Mouse (Mus musculus): ENCODE measurements at regions not wholly inside any gene's neighbourhood (a gene's known extent, or its start where the extent isn't known, plus 50 kb on each side); places are given as distances from the start of the nearest gene placed in this dataset.

GRCm38 (mm10) chr8:100796628-100797027 lies 1380.4 kb upstream of the Cdh8 start:
- Histone ChIP-seq H3K4me2 (no peak overlapping the region), H3K36me3 (no peaks in the 10 kb centered on the region), H3K9me3 (replicated peaks) (no peaks in the 10 kb centered on the region), H3K4me1 (replicated peaks) (no peaks in the 10 kb centered on the region), H3K27me3 (no peaks in the 10 kb centered on the region), H3K4me3 (no peak overlapping the region), H3K9ac (no peak overlapping the region), H3K27ac (no peak overlapping the region)
- ATAC-seq (replicated peaks; ENCODE audit: insufficient number of reproducible peaks, insufficient read depth, low FRiP score, low read depth): no peak
- 39% methylated on average over 1 of the region's 1 CpGs for WGBS

DNA sequence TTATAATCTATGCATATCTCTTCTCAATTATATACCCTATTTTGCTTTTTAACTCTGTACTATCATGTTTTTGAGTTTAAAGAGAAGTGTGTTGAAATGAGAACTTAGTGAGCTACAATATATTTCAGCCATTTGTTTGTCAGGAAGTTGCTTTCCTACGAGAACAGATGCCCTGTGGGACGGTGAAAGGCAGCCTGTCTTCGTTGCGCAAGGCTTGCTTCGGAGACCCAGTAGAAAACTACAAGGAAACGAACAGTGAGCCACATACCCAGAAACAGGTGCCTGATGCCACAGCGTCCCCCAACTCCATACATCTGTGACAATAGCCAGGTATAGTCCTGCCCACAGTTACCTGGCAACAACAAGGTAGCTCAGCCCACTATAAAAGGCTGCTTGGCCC lies 1377.7 kb upstream of the Cdh8 start:
- no peaks in the 10 kb centered on the region for H3K36me3 ChIP-seq
- no peaks in the 10 kb centered on the region for H3K27me3 ChIP-seq
- H3K4me3 ChIP-seq: no peak overlapping the region
- no peak overlapping the region for H3K27ac ChIP-seq
- WGBS: 85% methylated on average over 7 of the region's 7 CpGs
- ATAC-seq (replicated peaks; ENCODE audit: insufficient number of reproducible peaks, insufficient read depth, low FRiP score, low read depth): no peak
- no peaks in the 10 kb centered on the region for H3K4me1 ChIP-seq (replicated peaks)
- no peaks in the 10 kb centered on the region for H3K9me3 ChIP-seq (replicated peaks)
- H3K9ac ChIP-seq: no peak overlapping the region
- no peak overlapping the region for H3K4me2 ChIP-seq

DNA sequence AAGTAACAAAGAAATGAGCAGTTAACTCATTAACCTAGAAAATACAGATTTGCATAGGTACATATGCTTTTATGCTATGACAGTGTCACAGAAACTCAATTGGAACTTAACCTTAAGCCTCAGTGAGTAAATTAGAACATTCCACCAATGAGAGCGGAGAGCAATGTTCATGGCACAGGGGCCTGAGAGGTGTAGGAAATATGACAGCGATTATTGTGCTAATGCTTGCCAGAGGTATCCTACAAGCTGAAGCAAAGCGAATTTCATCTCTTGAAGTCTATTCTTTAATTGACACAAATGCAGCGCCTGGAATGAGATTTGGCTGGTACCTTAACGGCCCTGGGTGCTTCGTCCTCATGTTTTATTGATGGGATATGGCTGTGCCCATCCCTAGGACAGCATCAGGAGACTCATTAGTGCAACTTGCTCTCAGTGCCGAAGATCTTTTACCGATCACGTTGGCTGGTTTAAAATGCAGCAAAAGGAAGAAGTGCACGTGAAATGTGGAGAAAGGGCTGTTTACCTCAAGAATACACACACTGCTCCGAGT lies 1374.4 kb upstream of the Cdh8 start:
- no peaks in the 10 kb centered on the region for H3K27me3 ChIP-seq
- H3K27ac ChIP-seq: no peak overlapping the region
- no peak for ATAC-seq (replicated peaks; ENCODE audit: insufficient number of reproducible peaks, insufficient read depth, low FRiP score, low read depth)
- no peak overlapping the region for H3K4me2 ChIP-seq
- H3K4me3 ChIP-seq: no peak overlapping the region
- H3K4me1 ChIP-seq (replicated peaks): no peaks in the 10 kb centered on the region
- H3K36me3 ChIP-seq: no peaks in the 10 kb centered on the region
- H3K9ac ChIP-seq: no peak overlapping the region
- no peaks in the 10 kb centered on the region for H3K9me3 ChIP-seq (replicated peaks)
- WGBS: 79% methylated on average over 11 of the region's 11 CpGs

DNA sequence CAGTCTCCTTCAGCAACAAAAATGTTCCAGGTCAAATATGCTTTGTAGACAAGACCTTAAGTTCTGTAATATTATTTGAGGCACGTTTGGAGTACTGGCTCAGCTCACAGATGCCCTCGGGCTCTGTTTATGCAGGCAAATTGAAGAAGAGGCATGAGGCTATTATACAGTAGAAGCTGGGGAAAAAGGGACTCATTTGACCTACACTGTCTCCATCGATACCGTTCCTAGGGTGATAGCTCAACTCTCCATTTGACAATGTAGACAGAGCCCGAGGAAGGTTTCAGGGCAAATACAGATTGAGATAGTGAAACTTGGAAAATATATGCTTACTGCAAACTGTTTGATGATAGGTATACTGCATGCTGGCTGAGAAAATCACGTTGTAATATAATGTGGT lies 1371.9 kb upstream of the Cdh8 start:
- no peaks in the 10 kb centered on the region for H3K9me3 ChIP-seq (replicated peaks)
- H3K4me3 ChIP-seq: no peak overlapping the region
- H3K4me1 ChIP-seq (replicated peaks): no peaks in the 10 kb centered on the region
- H3K9ac ChIP-seq: no peak overlapping the region
- ATAC-seq (replicated peaks; ENCODE audit: insufficient number of reproducible peaks, insufficient read depth, low FRiP score, low read depth): no peak
- WGBS: 71% methylated on average over 6 of the region's 6 CpGs
- no peak overlapping the region for H3K4me2 ChIP-seq
- H3K27me3 ChIP-seq: no peaks in the 10 kb centered on the region
- H3K27ac ChIP-seq: no peak overlapping the region
- H3K36me3 ChIP-seq: no peaks in the 10 kb centered on the region

- Histone ChIP-seq H3K4me3 (no peak overlapping the region), H3K36me3 (no peaks in the 10 kb centered on the region), H3K9me3 (replicated peaks) (no peaks in the 10 kb centered on the region), H3K27me3 (no peaks in the 10 kb centered on the region), H3K27ac (no peak overlapping the region), H3K4me1 (replicated peaks) (no peaks in the 10 kb centered on the region), H3K9ac (no peak overlapping the region), H3K4me2 (peak overlapping the region; percentile 39; the same call in 1 of the 2 replicates)
- WGBS: 23% methylated on average over 9 of the region's 9 CpGs
- ATAC-seq (replicated peaks; ENCODE audit: insufficient number of reproducible peaks, insufficient read depth, low FRiP score, low read depth): no peak
These were observed 1356.6 kb upstream of the Cdh8 start for GRCm38 (mm10) chr8:100772742-100773370.

DNA sequence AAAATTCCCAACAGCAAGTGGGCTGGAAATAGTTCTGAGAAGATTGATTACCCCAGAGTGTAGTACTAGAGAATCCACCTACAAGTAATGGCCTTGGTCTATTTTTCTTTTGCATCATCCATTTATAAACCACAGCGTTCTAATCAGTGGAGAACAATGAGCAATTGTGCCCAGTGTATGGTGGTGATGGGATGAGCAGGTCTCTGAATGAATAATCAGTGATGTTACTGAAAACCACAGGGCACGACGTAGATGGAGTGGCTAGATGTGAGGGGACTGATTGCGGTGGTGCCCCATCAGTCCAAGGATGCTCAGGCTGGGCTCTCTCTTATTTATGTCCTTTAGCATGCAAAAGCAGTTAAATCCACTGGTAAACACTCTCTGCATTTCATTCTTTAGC lies 1353.3 kb upstream of the Cdh8 start:
- no peak overlapping the region for H3K4me2 ChIP-seq
- no peaks in the 10 kb centered on the region for H3K9me3 ChIP-seq (replicated peaks)
- WGBS: 57% methylated on average over 4 of the region's 4 CpGs
- no peaks in the 10 kb centered on the region for H3K4me1 ChIP-seq (replicated peaks)
- H3K36me3 ChIP-seq: no peaks in the 10 kb centered on the region
- ATAC-seq (replicated peaks; ENCODE audit: insufficient number of reproducible peaks, insufficient read depth, low FRiP score, low read depth): no peak
- H3K9ac ChIP-seq: no peak overlapping the region
- no peak overlapping the region for H3K27ac ChIP-seq
- H3K4me3 ChIP-seq: no peak overlapping the region
- H3K27me3 ChIP-seq: no peaks in the 10 kb centered on the region

DNA sequence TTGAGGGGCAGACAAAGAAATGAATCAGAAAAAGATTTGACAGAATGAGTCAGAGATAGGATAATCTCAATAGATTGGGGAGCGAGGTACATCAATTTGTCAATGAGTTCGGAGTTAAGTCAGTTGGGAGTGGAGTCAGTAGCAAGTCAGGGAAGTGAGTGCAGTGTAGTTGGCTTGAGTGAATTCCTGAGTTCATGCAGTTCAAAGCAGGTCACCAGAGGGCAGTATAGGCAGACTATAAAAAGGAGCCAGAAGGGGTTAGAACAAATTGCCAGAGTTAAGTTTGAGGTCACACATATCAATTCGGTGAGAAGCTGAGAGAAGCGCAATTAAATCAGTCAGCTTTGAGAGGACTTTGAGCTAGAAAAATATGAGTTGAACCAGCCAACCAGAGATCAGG lies 1317.7 kb upstream of the Cdh8 start:
- no peak overlapping the region for H3K27ac ChIP-seq
- no peak overlapping the region for H3K4me3 ChIP-seq
- H3K4me2 ChIP-seq: no peak overlapping the region
- H3K9me3 ChIP-seq (replicated peaks): no peaks in the 10 kb centered on the region
- 59% methylated on average over 4 of the region's 4 CpGs for WGBS
- ATAC-seq (replicated peaks; ENCODE audit: insufficient number of reproducible peaks, insufficient read depth, low FRiP score, low read depth): no peak
- no peak overlapping the region for H3K9ac ChIP-seq
- H3K27me3 ChIP-seq: no peaks in the 10 kb centered on the region
- H3K4me1 ChIP-seq (replicated peaks): no peaks in the 10 kb centered on the region
- H3K36me3 ChIP-seq: no peaks in the 10 kb centered on the region

GRCm38 (mm10) chr8:100702365-100702764 lies 1286.1 kb upstream of the Cdh8 start:
- WGBS: 72% methylated on average over 2 of the region's 2 CpGs
- Histone ChIP-seq H3K9ac (no peak overlapping the region), H3K27me3 (no peaks in the 10 kb centered on the region), H3K36me3 (no peaks in the 10 kb centered on the region), H3K27ac (no peak overlapping the region), H3K4me1 (replicated peaks) (no peaks in the 10 kb centered on the region), H3K4me2 (no peak overlapping the region), H3K4me3 (no peak overlapping the region), H3K9me3 (replicated peaks) (no peaks in the 10 kb centered on the region)
- ATAC-seq (replicated peaks; ENCODE audit: insufficient number of reproducible peaks, insufficient read depth, low FRiP score, low read depth): no peak

GRCm38 (mm10) chr8:100695043-100695442 lies 1278.8 kb upstream of the Cdh8 start:
- no peak for ATAC-seq (replicated peaks; ENCODE audit: insufficient number of reproducible peaks, insufficient read depth, low FRiP score, low read depth)
- 78% methylated on average over 3 of the region's 3 CpGs for WGBS
- Histone ChIP-seq H3K27me3 (no peaks in the 10 kb centered on the region), H3K4me1 (replicated peaks) (no peaks in the 10 kb centered on the region), H3K9me3 (replicated peaks) (no peaks in the 10 kb centered on the region), H3K4me2 (no peak overlapping the region), H3K27ac (no peak overlapping the region), H3K4me3 (no peak overlapping the region), H3K9ac (no peak overlapping the region), H3K36me3 (no peaks in the 10 kb centered on the region)

GRCm38 (mm10) chr8:100678580-100678979 lies 1262.3 kb upstream of the Cdh8 start:
- H3K36me3 ChIP-seq: no peaks in the 10 kb centered on the region

More at GRCm38 (mm10) chr8:100678580-100678979, 1262.3 kb upstream of the Cdh8 start:
- 82% methylated on average over 3 of the region's 3 CpGs for WGBS
- no peak overlapping the region for H3K27ac ChIP-seq
- H3K9me3 ChIP-seq (replicated peaks): no peaks in the 10 kb centered on the region
- no peak overlapping the region for H3K9ac ChIP-seq
- no peak overlapping the region for H3K4me3 ChIP-seq
- H3K27me3 ChIP-seq: no peaks in the 10 kb centered on the region
- H3K4me1 ChIP-seq (replicated peaks): no peaks in the 10 kb centered on the region
- no peak for ATAC-seq (replicated peaks; ENCODE audit: insufficient number of reproducible peaks, insufficient read depth, low FRiP score, low read depth)
- no peak overlapping the region for H3K4me2 ChIP-seq

Measured in heart, embryonic 15.5 days (tissue).